In genomic region chr1:106142010-106142409, GRCm38 (mm10) we compare ENCODE assay signal across 10 mouse cellular contexts.
"Had no signal": no experiment of that assay in that cellular context is flagged by ENCODE, and none has a peak within 500 bp of the region (broad histone marks: within the 10 kb centered on the region; RNA-seq: fewer than 3 reads in every experiment).

No protein-coding gene starts in this region.

- H3K27me3 ChIP-seq: liver, embryonic 13.5 days had no signal

- H3K27ac ChIP-seq: liver, embryonic 13.5 days had no signal

- H3K4me2 ChIP-seq: liver, embryonic 13.5 days; midbrain, embryonic 11.5 days had no signal

- DNase-seq: kidney, postnatal 14 days; kidney, postnatal 4 days; liver, embryonic 13.5 days; lung, adult 2 months; lung, postnatal 14 days; lung, postnatal 4 days; midbrain, embryonic 14.5 days; thymus, adult 18-20 months; thymus, postnatal 36 days had no signal

- H3K9me3 ChIP-seq: liver, embryonic 13.5 days had no signal

- H3K9ac ChIP-seq: liver, embryonic 13.5 days had no signal

- H3K4me3 ChIP-seq: liver, embryonic 13.5 days had no signal

- H3K4me1 ChIP-seq: liver, embryonic 13.5 days had no signal

- H3K36me3 ChIP-seq: liver, embryonic 13.5 days had no signal
